Mouse (Mus musculus) spleen, postnatal 14 days (tissue): ENCODE results near the gene Mc1r.
A peak's percentile ranks its signal among the peaks of the same experiment; 100 is the strongest.
"Not testable (repeated sequence)": the region's sequence is repeated elsewhere in the genome, so short reads cannot be mapped to it uniquely, and the experiment has no call there.

Experiments
- DNase-seq, 2 experiments: peaks; one replicate each; pipeline ENCODE4 v3.0.0; 2021 to 2022; ENCODE audit warnings: low spot score in 2 of 2

The Mc1r gene

DNA sequence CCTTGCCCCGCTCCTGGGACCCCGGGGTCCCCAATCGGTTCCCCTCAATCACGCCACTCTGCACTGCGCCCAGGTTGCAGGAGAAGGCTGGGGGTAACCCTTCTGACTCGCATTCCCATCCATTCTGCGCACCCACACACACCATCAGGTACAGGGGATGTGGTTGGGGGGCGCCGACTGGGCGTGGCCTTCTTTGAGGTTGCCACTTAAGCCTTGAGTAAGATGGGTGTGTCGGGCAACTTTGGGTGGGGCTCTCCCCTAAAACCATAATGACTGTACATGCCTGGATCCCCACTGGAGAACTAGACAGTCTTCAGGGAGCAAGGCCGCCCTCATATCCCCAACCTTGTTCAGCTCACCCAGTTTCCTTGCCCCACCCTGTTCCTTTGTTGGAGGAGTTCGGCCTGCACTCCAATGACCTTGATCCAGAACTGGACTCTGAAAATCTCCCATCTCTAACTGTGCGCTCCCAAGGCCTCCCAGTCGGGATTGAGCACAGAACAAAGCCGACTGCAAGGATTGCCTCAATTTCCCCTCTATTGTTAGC, 4.9 kb downstream of the Mc1r start:
- DNase-seq: no peak

DNA sequence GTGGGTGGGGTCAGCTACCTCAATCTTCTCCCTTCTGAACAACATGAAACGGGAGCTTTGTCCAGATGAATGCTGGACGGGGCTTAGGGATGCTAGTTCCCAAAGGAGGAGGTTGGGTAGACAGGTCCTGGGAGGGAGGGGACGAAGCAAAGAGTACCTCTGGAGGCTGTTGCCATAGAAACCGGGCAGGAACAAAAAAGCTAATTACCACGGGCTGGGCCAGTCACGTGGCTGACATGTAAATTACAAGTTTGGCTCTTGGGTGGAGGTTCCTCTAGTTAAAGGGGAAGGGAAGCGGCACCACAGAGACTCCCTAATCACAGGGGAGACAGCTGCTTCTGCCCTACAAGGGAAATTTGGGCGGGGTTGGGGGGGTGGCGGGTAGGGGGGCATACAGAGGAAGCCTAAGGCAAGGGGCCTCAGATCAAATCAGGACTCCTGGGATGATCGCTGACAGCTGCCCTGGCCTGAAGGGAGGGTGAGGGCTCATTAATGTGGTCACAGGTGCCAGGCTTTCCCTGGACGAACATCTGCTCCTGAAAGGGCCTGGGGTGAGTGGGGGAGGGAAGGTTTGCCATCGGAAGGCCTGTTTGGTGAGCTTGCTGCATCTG, 5.8 kb downstream of the Mc1r start:
- no peak for DNase-seq

DNA sequence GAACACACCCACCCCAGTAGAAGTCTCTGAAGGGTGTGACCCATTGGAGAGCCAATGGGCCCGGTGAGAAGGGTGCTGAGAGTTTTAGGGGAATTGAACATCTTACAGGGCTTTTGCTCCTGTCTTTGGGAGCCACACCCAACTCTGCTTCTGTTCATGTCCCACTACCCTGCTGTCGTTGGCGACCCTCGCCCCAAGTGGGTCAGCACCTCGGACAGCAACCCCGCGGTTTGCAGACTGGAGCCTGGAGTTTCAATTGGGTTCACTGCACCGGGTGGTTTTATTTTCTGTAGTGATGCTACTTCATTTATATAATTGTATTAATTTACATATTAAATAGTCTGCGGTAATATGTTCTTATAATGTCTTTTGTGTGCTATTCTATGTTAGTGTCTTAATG, 7.3 kb downstream of the Mc1r start:
- no peak for DNase-seq

GRCm38 (mm10) chr8:123414997-123415696, 8.2 kb downstream of the Mc1r start:
- DNase-seq: not testable (repeated sequence)

DNA sequence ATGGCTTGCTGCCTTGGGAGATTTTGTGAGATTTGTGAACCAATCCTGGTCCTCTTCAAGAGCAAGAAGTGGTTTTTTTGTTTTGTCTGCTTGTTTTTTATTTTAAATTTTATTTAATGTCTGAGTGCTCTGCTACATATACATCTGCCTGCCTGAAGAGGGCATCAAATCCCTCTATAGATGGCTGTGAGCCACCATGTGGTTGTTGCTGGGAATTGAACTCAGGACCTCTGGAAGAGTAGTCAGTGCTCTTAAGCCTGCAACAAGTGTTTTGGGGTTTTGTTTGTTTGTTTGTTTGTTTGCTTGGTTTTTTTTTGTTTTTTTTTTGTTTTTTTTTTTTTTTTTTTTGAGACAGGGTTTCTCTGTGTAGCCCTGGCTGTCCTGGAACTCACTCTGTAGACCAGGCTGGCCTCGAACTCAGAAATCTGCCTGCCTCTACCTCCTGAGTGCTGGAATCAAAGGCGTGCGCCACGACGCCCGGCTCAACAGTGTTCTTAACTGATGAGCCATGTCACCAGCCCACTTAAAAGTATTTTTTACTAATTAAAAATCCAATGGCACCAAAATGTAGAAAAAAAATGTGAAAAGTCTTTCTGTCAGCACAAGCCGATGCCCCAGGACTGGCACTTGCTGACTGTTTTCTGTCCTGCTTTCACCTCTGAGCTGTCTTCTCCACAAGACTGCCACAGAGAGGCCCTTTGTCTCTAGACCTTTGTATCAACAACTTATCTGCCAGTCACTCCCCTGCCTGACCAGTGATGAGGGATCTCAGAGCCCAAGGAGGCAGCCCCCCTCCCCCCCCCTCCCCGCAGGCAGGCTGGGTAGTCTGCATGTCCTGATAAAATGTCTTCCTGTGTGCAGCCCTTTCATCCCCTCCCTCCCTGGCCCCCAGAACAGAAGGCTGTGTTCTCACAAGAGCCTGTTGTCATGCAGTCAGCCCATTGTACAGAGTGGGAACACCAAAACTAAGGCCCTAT, 9.3 kb downstream of the Mc1r start:
- DNase-seq: no peak

GRCm38 (mm10) chr8:123416944-123417555, 10.1 kb downstream of the Mc1r start:
- no peak for DNase-seq

- DNase-seq: no peak
Measured at GRCm38 (mm10) chr8:123419711-123420110, 12.8 kb downstream of the Mc1r start.

DNA sequence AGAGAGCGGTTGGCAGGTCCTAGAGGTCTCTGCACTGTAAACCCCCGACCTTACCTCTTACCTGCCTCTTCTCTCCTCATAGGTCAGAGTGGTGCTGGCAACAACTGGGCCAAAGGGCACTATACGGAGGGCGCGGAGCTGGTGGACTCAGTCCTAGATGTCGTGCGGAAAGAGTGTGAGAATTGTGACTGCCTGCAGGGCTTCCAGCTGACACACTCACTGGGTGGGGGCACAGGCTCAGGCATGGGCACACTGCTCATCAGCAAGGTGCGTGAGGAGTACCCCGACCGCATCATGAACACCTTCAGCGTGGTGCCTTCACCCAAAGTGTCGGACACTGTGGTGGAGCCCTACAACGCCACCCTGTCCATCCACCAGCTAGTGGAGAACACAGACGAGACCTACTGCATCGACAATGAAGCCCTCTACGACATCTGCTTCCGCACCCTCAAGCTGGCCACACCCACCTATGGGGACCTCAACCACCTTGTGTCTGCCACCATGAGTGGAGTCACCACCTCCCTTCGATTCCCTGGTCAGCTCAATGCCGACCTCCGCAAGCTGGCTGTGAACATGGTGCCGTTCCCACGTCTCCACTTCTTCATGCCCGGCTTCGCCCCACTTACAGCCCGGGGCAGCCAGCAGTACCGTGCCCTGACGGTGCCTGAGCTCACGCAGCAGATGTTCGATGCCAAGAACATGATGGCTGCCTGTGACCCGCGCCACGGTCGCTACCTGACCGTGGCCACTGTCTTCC, 13.8 kb downstream of the Mc1r start:
- no peak for DNase-seq

GRCm38 (mm10) chr8:123421325-123421724, 14.4 kb downstream of the Mc1r start:
- DNase-seq: no peak

GRCm38 (mm10) chr8:123422056-123422780, 15.3 kb downstream of the Mc1r start:
- peak in 1 of 2 experiments; percentile 53 for DNase-seq

- no peak for DNase-seq
Measured at GRCm38 (mm10) chr8:123422781-123423159, 15.9 kb downstream of the Mc1r start.

- DNase-seq: no peak
Measured at GRCm38 (mm10) chr8:123423441-123423840, 16.5 kb downstream of the Mc1r start, which contains the start of gene Def8. Gene Def8 (plus strand): TSS chr8:123423527.

- no peak for DNase-seq
Measured at GRCm38 (mm10) chr8:123426511-123427509, 19.9 kb downstream of the Mc1r start.

DNA sequence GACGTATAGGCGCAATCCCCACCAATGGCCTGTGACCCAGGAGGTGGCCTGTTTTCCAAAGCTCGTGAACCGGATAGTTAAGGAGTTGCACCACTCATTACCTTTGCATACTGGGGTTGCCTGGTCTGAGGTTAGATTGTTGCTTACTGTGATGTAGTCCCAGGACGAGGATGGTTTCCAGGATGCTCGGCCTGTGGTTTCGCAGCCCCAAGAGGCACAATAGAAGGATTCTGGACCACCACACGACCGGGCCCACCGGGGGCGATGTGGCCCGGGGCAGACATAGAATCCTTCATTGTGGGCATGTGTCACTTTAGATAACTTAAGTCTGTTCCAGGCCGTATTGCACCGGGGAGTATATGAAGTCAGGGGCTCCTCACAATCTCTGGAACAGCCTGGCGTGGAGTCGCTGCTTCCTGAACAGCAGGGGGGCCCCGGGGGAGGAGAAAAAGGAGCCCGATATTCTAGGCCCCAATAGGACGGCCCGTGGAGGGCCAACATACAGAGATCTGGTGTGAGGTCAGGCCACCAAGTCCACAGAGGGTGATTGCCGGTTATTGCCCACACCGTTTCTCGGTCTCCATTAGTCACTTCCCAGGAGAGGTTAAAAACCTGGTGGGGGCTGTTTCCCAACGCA, 20.9 kb downstream of the Mc1r start:
- no peak for DNase-seq

GRCm38 (mm10) chr8:123428343-123428893, 21.5 kb downstream of the Mc1r start:
- DNase-seq: no peak

DNA sequence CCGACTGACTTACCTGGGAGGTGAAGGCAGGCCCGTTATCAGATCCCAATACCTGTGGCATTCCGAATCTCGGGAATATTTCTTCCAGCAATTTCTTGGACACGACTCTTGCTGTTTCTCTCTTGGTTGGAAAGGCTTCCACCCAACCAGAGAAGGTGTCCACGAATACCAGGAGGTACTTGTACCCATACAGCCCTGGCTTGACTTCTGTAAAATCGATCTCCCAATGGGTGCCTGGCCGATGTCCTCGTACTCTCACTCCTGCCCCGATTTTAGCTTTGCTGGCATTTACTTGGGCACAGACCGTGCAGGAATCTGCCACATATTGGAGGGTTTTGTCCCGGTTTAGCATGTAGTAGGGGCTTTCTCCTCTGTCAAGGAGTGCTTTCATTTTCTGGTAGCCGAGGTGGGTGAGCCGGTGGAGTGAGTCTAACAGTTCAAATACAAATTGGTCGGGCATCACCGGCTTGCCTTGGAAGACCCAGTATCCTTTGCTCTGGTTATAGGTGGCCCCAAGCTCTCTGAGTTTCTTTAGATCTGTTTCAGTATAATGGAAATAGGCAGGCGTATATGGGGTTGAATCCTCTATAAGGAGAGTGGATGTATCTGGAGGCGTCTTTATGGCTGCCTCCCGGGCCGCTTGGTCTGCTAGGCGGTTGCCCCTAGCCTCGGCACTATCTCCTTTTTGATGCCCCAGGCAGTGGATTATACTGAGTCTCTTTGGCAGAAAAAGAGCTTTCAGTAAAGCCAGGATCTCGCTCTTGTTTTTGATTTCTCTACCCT, 22.2 kb downstream of the Mc1r start:
- DNase-seq: no peak

GRCm38 (mm10) chr8:123429722-123430013, 22.8 kb downstream of the Mc1r start:
- DNase-seq: not testable (repeated sequence)

GRCm38 (mm10) chr8:123430936-123431335, 24.0 kb downstream of the Mc1r start:
- not testable (repeated sequence) for DNase-seq
